Mouse (Mus musculus): ENCODE results near the gene Gm10073.
"Not testable (repeated sequence)": the region's sequence is repeated elsewhere in the genome, so short reads cannot be mapped to it uniquely, and the experiment has no call there.

DNA sequence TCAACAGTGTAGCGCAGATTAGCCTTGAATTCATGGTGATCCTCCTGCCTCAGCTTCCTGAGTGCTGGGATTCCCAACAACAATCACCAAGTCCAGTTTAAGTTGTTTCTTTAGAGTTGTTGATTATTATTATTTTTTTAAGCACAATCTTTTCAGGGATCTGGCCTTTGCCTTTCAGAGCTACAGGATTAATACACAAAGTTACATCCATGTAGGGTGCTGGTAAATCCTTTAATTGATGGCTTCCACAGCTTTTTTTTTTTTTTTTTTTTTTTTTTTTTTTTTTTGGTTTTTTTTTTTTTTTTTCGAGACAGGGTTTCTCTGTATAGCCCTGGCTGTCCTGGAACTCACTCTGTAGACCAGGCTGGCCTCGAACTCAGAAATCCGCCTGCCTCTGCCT, 34.5 kb upstream of the Gm10073 start:
- TF ChIP-seq CTCF, EP300 (IDR thresholded peaks at IDR 0.05; ENCODE audit: low read depth): not testable (repeated sequence)
